Mouse (Mus musculus) limb, embryonic 13.5 days (tissue): ENCODE results near the gene Camta2. TPM values are rescaled to one million over a fixed set of nuclear protein-coding genes. Genes with fewer than 3 reads are reported as not detected.

Source experiments
- ATAC-seq: fragments of 200-750 bp; cut with Nextera tagmentation; 2 replicates; pipeline ENCODE4 v1.8.0; 2017; ENCODE audit warnings: low read depth, moderate number of reproducible peaks, moderate TSS enrichment; ENCODE audit not compliant: low FRiP score
- H3K27ac ChIP-seq: fragments of 300-500 bp; sonication (generic); 2 replicates; pipeline ENCODE4 v1.5.1; 2015; ENCODE audit warnings: inconsistent platforms, mild to moderate bottlenecking, moderate library complexity
- H3K27me3 ChIP-seq: fragments of 300-500 bp; sonication (generic); 2 replicates; pipeline ENCODE4 v1.6.1; 2015; ENCODE audit warnings: mild to moderate bottlenecking, inconsistent platforms
- H3K36me3 ChIP-seq: fragments of 300-500 bp; sonication (generic); 2 replicates; pipeline ENCODE4 v1.6.1; 2015; ENCODE audit warnings: inconsistent platforms, mild to moderate bottlenecking, moderate library complexity
- H3K4me1 ChIP-seq: fragments of 300-500 bp; sonication (generic); 2 replicates; pipeline ENCODE4 v1.6.1; 2015; ENCODE audit warnings: inconsistent platforms
- H3K4me2 ChIP-seq: fragments of 300-500 bp; sonication (generic); replicated peaks from 2 replicates; pipeline ENCODE4 v1.6.1; 2015; ENCODE audit warnings: inconsistent platforms, mild to moderate bottlenecking, moderate library complexity
- H3K4me3 ChIP-seq: fragments of 300-500 bp; sonication (generic); 2 replicates; pipeline ENCODE4 v1.5.1; 2015; ENCODE audit warnings: moderate library complexity, mild to moderate bottlenecking, inconsistent platforms
- H3K9ac ChIP-seq: fragments of 300-500 bp; sonication (generic); 2 replicates; pipeline ENCODE4 v1.6.1; 2015; ENCODE audit warnings: mild to moderate bottlenecking, inconsistent platforms
- H3K9me3 ChIP-seq: fragments of 300-500 bp; sonication (generic); 2 replicates; pipeline ENCODE4 v1.6.1; 2016; ENCODE audit warnings: inconsistent platforms
- WGBS: fragments of 180-500 bp; shearing (Covaris S2); methylation state at CpG from one replicate; pipeline ENCODE4 v1.1.7; 2015; 5-methylcytosine and 5-hydroxymethylcytosine counted together
- polyA plus RNA-seq: library from polyadenylated mRNA; unstranded; fragments of >200 nt; fragmentation: Nextera tagmentation; extraction: Ambion mirVana; gene quantifications from 2 replicates; pipeline ENCODE4 v1.2.1, GENCODE M21; 2015

Camta2 gene
- polyA plus RNA-seq, 1 experiment from 2014 or later: 15.1 TPM

GRCm38 (mm10) chr11:70651391-70651790, 36.5 kb downstream of the Camta2 start:
- no peak for ATAC-seq
- H3K9me3 ChIP-seq: no peaks in the 10 kb centered on the region
- no peaks in the 10 kb centered on the region for H3K27me3 ChIP-seq
- 76% methylated on average over 2 of the region's 2 CpGs for WGBS
- H3K9ac ChIP-seq: peak overlapping the region; percentile 14; the same call in 1 of the 2 replicates
- H3K36me3 ChIP-seq: peaks cover 50% of the 10 kb centered on the region
- H3K4me2 ChIP-seq: peak overlapping the region; percentile 97
- H3K4me1 ChIP-seq: peaks cover 56% of the 10 kb centered on the region
- H3K27ac ChIP-seq: no peak overlapping the region
- peak overlapping the region; percentile 100 for H3K4me3 ChIP-seq

GRCm38 (mm10) chr11:70650322-70651175, 37.4 kb downstream of the Camta2 start:
- Histone ChIP-seq H3K27ac (no peak overlapping the region), H3K4me2 (peak overlapping the region; percentile 97), H3K4me1 (peaks cover 56% of the 10 kb centered on the region), H3K36me3 (peaks cover 54% of the 10 kb centered on the region), H3K27me3 (no peaks in the 10 kb centered on the region), H3K9me3 (no peaks in the 10 kb centered on the region), H3K4me3 (peak overlapping the region; percentile 100; the same call in 1 of the 2 replicates), H3K9ac (no peak overlapping the region)
- 76% methylated on average over 12 of the region's 12 CpGs for whole genome bisulfite sequencing
- ATAC-seq: no peak

- Histone ChIP-seq H3K4me1 (peaks cover 61% of the 10 kb centered on the region), H3K4me2 (peak overlapping the region; percentile 99)
Observed at GRCm38 (mm10) chr11:70649185-70649734, 38.6 kb downstream of the Camta2 start.

GRCm38 (mm10) chr11:70648512-70648911, 39.4 kb downstream of the Camta2 start:
- no peaks in the 10 kb centered on the region for H3K27me3 ChIP-seq
- H3K36me3 ChIP-seq: peaks cover 71% of the 10 kb centered on the region
- no peaks in the 10 kb centered on the region for H3K9me3 ChIP-seq
- peak overlapping the region; percentile 99 for H3K4me2 ChIP-seq
- H3K27ac ChIP-seq: no peak overlapping the region
- peak overlapping the region; percentile 91 for H3K4me3 ChIP-seq
- no peak for ATAC-seq
- WGBS: 82% methylated on average over 4 of the region's 4 CpGs
- peaks cover 61% of the 10 kb centered on the region for H3K4me1 ChIP-seq
- H3K9ac ChIP-seq: peak overlapping the region; percentile 92

More at GRCm38 (mm10) chr11:70649185-70649734, 38.6 kb downstream of the Camta2 start:
- Histone ChIP-seq H3K27ac (no peak overlapping the region), H3K27me3 (no peaks in the 10 kb centered on the region), H3K4me3 (peak overlapping the region; percentile 91), H3K9ac (peak overlapping the region; percentile 92; the same call in 1 of the 2 replicates), H3K36me3 (peaks cover 67% of the 10 kb centered on the region), H3K9me3 (no peaks in the 10 kb centered on the region)
- no peak for ATAC-seq
- WGBS: 74% methylated on average over 8 of the region's 8 CpGs

GRCm38 (mm10) chr11:70647716-70648420, 40.0 kb downstream of the Camta2 start:
- peaks cover 58% of the 10 kb centered on the region for H3K4me1 ChIP-seq
- H3K9me3 ChIP-seq: no peaks in the 10 kb centered on the region
- peak overlapping the region; percentile 99 for H3K4me2 ChIP-seq
- no peaks in the 10 kb centered on the region for H3K27me3 ChIP-seq
- H3K27ac ChIP-seq: peak overlapping the region; percentile 90
- peaks cover 71% of the 10 kb centered on the region for H3K36me3 ChIP-seq
- peak overlapping the region; percentile 91 for H3K4me3 ChIP-seq
- peak overlapping the region; percentile 92 for H3K9ac ChIP-seq
- ATAC-seq: no peak
- WGBS: 5% methylated on average over 28 of the region's 28 CpGs

GRCm38 (mm10) chr11:70646691-70647650, 40.9 kb downstream of the Camta2 start, which contains the start of the genes Rnf167 and Slc25a11:
Gene Rnf167, plus strand, starts transcription at chr11:70647235.
Gene Slc25a11, minus strand, starts transcription at chr11:70647479.
- Histone ChIP-seq H3K27ac (peak within 1 kb of the TSS; percentile 91), H3K4me3 (peak within 1 kb of the TSS; percentile 91), H3K27me3 (no peaks in the 10 kb centered on the region), H3K9me3 (no peaks in the 10 kb centered on the region), H3K9ac (peak within 1 kb of the TSS; percentile 92), H3K4me1 (peaks cover 49% of the 10 kb centered on the region), H3K4me2 (peak within 1 kb of the TSS; percentile 99), H3K36me3 (peaks cover 65% of the 10 kb centered on the region)
- peak; percentile 89 for ATAC-seq
- under 1% methylated on average over 63 of the region's 63 CpGs for WGBS

- H3K4me2 ChIP-seq: peak overlapping the region; percentile 77
Observed at GRCm38 (mm10) chr11:70646259-70646555, 41.7 kb downstream of the Camta2 start.

GRCm38 (mm10) chr11:70645461-70646258, 42.2 kb downstream of the Camta2 start:
- Histone ChIP-seq H3K36me3 (peaks cover 52% of the 10 kb centered on the region), H3K9me3 (no peaks in the 10 kb centered on the region), H3K27ac (peak overlapping the region; percentile 91)

More at GRCm38 (mm10) chr11:70646259-70646555, 41.7 kb downstream of the Camta2 start:
- Histone ChIP-seq H3K4me1 (peaks cover 43% of the 10 kb centered on the region), H3K36me3 (peaks cover 57% of the 10 kb centered on the region), H3K9ac (peak overlapping the region; percentile 88), H3K27me3 (no peaks in the 10 kb centered on the region), H3K27ac (peak overlapping the region; percentile 91), H3K4me3 (peak overlapping the region; percentile 91), H3K9me3 (no peaks in the 10 kb centered on the region)
- 32% methylated on average over 3 of the region's 3 CpGs for WGBS
- ATAC-seq: no peak

GRCm38 (mm10) chr11:70644564-70645103, 43.3 kb downstream of the Camta2 start:
- 97% methylated on average over 8 of the region's 8 CpGs for WGBS
- H3K4me2 ChIP-seq: no peak overlapping the region
- no peak overlapping the region for H3K9ac ChIP-seq
- no peaks in the 10 kb centered on the region for H3K9me3 ChIP-seq
- ATAC-seq: no peak
- H3K27me3 ChIP-seq: no peaks in the 10 kb centered on the region
- peaks cover 42% of the 10 kb centered on the region for H3K36me3 ChIP-seq
- no peak overlapping the region for H3K4me3 ChIP-seq
- no peak overlapping the region for H3K27ac ChIP-seq
- H3K4me1 ChIP-seq: peaks cover 31% of the 10 kb centered on the region

More at GRCm38 (mm10) chr11:70645461-70646258, 42.2 kb downstream of the Camta2 start:
- peak overlapping the region; percentile 88 for H3K9ac ChIP-seq
- H3K4me3 ChIP-seq: peak overlapping the region; percentile 91
- no peaks in the 10 kb centered on the region for H3K27me3 ChIP-seq
- 90% methylated on average over 12 of the region's 12 CpGs for WGBS
- H3K4me1 ChIP-seq: peaks cover 37% of the 10 kb centered on the region
- ATAC-seq: no peak
- H3K4me2 ChIP-seq: peak overlapping the region; percentile 77

GRCm38 (mm10) chr11:70643051-70643450, 44.9 kb downstream of the Camta2 start:
- H3K27me3 ChIP-seq: no peaks in the 10 kb centered on the region
- 96% methylated on average over 6 of the region's 6 CpGs for WGBS
- H3K9me3 ChIP-seq: no peaks in the 10 kb centered on the region
- H3K9ac ChIP-seq: no peak overlapping the region
- H3K27ac ChIP-seq: no peak overlapping the region
- H3K4me1 ChIP-seq: peaks cover 15% of the 10 kb centered on the region
- ATAC-seq: no peak
- no peak overlapping the region for H3K4me2 ChIP-seq
- peaks cover 27% of the 10 kb centered on the region for H3K36me3 ChIP-seq
- H3K4me3 ChIP-seq: no peak overlapping the region
